Mouse (Mus musculus): ENCODE measurements around the gene Myt1l. TPM values are rescaled to one million over a fixed set of nuclear protein-coding genes. Genes with fewer than 3 reads are reported as not detected.

Gene Myt1l
- total RNA-seq, 2 experiments from 2014 or later, result 218 to 245 TPM

DNA sequence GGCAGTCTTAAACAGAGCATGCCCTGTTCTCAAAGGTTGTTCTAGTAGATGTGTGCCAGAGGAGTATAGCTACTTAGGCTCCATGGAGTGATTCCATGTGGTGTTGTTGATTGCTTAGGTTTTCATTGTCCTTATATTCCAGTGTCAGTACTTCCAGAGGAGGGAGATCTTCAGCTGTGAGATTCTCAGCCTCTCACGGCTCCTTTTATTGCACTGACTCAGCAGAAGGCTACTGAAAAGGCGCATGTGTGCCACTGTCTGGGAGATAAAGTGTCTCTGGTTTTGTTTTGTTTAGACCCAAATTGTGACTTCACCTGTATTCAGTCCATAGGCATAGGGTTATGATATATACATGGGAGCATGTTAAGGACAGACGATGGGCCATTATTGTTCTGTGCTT, 28.2 kb downstream of the Myt1l start:
- intact Hi-C loops (cut with DNase I), result loop anchor here (2.0 to 10.0 kb wide), 2 partner anchors 22 to 782 kb away; no protein-coding TSS in a partner anchor
- peak; percentile 52 to 66 for DNase-seq (ENCODE audit: low spot score in 2 of 2)

DNA sequence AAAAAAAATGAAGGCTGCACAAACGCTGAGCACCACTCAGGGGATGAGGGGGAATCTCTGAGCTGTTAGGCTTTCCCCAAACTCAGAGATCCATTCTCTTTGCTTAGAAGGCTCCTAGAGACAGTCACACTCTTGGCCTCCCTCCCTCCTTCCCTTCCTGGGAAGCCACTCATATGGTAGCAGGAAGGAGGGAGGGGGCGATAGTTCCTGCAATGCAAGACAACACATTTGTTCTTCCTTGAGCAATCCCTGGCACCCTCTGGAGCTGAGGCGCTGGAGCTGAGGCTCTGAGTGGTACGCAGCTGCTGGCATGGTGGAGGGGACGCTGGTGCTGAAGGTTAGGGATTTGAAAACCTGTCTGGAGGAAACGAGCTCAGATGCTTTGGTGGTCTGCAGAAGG, 28.7 kb downstream of the Myt1l start:
- intact Hi-C loops (cut with DNase I), result loop anchor here (2.0 to 10.0 kb wide), 2 partner anchors 22 to 782 kb away; no protein-coding TSS in a partner anchor
- DNase-seq (ENCODE audit: low spot score in 2 of 2), result peak in 1 of 2 experiments; percentile 91

DNA sequence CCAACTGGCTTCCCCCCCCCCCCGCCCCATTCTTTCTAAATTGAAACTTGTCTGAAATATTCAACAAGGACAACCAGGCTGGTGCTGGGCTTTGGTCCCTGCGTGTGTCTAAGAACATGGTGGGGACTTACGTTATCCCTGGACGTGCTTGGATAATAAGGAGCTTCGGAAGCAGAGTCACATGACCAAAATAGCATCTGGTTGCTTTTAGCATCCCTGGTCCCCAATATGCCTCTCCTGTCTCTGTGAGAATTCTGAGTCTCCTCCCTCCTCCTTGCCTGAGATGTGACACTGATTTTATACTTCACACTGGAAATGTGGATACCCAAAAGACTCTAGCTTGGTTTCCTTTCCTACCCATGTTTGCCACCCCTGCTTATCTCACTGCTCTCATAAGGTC, 31.6 kb downstream of the Myt1l start:
- intact Hi-C loops (cut with DNase I), result loop anchor here (10.0 kb wide), 1 partner anchor 785 kb away; no protein-coding TSS in a partner anchor
- peak in 1 of 2 experiments; percentile 55 for DNase-seq (ENCODE audit: low spot score in 2 of 2)

DNA sequence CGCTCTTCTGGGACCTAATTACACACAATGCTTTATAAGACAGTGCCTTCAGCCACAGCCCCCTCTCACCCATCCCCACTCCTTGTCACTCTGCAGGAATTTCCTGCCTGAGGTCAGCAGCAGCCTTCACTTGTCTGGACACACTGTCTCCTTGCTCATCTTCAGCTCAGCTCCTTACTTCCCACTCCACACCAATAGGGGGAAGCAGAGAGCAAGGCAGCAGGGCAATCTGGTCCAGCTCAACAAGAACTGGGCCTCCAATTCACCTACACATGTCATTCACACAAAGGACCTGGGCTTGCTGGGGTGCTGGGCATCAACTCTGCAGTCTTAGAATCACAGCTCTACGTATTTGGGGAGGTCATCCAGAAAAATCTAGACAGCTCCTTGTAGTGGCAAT, 33.0 kb downstream of the Myt1l start:
- intact Hi-C loops (cut with DNase I), result no loop called here
- peak in 1 of 2 experiments; percentile 48 for DNase-seq (ENCODE audit: low spot score in 2 of 2)

DNA sequence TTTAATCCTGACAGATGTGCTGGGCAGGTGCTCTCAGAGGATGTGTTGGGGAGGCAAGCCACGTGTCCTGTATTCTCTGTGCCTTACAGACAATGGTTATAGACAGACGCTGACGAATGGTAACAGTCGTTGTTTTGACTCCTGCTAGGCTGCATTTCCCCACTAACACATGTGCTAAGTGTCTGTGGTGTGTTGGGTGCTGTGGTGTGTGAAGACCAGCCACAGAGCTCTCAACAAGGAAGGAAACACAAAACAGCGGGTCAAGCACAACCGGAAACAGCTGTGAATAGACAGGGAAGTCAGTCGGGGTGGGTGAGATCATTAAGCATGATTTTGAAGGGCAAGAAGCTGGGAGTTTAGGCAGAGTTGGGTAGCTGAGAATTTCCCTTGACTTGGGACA, 41.1 kb downstream of the Myt1l start:
- intact Hi-C loops (cut with DNase I), result no loop called here
- DNase-seq (ENCODE audit: low spot score in 2 of 2), result no peak

DNA sequence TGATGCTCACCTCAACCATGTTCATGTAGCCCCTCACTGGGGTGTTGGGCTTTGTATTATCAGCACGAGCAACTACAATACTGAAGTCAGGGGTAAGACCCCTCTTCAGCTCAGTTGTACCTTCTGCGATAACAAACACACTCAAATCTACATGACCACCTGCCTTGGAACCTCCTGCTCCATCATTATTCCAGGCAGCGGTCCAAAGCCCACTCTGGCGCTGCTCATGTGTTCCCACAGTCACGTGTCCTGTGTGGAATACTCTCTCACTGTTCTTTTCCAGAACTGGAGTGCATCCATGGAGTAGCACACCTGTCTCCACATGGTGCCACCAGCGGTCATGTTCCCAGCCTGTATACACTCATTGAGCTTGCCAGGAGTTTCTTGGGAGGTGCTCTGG, 42.2 kb downstream of the Myt1l start:
- intact Hi-C loops (cut with DNase I), result no loop called here
- DNase-seq (ENCODE audit: low spot score in 2 of 2), result no peak

DNA sequence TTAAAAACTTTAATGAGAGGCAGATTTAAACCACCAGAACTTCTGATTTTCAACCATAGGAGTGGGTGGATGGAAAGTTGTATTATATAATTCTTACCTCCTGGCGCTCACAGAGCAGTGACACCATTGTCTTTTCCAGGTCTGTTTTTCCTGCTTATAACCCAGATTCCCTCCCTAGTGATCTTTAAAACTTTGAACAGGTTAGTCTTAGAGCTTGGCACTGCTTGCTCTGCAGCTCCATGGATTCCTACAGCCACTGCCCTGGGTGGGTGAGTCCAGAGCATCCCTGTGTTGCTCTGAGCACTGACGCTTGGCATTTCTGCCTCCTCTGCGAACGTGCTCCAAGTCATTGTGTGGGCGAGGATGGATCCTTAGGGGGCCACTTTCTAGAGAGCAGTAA, 43.4 kb downstream of the Myt1l start:
- intact Hi-C loops (cut with DNase I), result no loop called here
- peak in 1 of 2 experiments; percentile 47 for DNase-seq (ENCODE audit: low spot score in 2 of 2)

DNA sequence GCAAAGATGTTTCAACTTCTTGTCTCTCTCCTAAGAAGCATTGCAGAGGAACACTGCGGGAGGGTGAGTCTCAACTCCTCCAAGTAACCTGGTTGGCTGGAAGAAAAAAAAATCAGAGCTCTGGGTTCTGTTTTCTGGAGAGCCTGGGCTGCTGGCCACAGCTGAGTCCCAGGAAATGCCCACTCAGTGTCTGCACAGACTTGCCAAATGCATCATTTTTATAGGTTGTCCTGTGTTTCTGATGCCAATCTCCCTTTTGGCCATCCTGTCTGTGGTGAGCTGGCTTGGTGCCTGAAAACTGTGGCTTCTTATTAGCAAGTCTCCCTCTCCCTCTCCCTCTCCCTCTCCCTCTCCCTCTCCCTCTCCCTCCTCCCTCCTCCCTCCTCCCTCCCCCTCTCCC, 65.6 kb downstream of the Myt1l start:
- DNase-seq (ENCODE audit: low spot score in 2 of 2), result peak in 1 of 2 experiments; percentile 88
- intact Hi-C loops (cut with DNase I), result no loop called here

DNA sequence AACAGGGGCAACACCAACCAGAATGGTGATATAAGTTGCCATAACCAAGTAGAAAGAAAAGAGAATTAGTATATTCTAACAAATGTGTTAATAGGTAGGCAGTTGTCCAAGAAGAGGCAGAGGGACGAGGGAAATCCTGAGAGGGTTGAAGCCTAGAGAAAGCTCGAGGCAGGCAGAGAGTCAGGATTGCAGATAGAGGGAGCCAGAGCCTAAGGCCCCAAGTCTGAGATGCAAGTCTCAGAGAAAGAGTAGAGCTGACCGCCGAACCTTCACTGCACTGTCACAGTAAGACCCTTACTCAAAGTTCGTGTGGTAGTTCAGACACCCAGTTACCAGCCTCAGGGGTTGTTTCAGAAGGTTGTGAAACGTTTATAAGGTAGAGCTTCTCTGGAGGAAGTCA, 71.7 kb downstream of the Myt1l start:
- peak in 1 of 2 experiments; percentile 48 for DNase-seq (ENCODE audit: low spot score in 2 of 2)
- intact Hi-C loops (cut with DNase I), result loop anchor here (5.0 kb wide), 1 partner anchor 282 kb away; no protein-coding TSS in a partner anchor

DNA sequence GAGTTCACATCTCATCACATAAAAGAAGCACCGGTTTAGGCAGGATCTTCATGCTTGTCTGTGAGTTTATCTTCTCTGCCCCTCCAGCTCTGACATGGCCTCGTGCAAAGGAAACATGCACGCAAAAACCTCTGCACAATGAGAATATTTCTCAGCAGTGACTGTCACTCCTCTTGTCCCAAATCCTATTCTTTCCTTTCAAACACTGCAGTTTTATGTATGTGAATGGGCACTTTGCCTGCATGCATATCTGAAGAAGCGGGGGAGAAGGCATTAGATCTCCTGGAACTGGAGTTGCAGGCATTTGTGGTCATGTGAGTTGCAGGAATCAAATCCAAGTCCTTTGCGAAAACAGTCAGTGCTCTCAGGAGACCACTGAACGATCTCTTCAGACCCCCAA, 73.0 kb downstream of the Myt1l start:
- intact Hi-C loops (cut with DNase I), result loop anchor here (5.0 kb wide), 1 partner anchor 281 kb away; no protein-coding TSS in a partner anchor
- peak in 1 of 2 experiments; percentile 55 for DNase-seq (ENCODE audit: low spot score in 2 of 2)

DNA sequence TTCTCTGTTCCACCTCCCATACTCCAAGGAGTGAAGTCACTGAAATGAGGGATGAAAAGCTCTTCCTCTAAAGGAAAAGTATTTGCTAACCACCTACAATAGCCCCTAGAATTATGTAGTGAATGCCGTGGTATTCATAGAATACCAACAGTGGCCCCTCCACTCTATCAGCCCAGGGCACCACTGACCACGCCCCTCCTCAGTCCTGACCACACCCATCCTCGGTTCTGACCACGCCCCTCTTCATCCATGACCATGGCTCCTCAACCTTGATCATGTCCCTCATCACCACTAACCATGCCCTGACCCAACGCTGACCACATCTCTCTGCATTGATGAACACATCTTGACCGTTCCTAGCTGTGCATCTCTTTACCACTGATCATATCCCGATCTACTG, 76.5 kb downstream of the Myt1l start:
- DNase-seq (ENCODE audit: low spot score in 2 of 2), result no peak
- intact Hi-C loops (cut with DNase I), result loop anchor here (5.0 kb wide), 1 partner anchor 278 kb away; no protein-coding TSS in a partner anchor

DNA sequence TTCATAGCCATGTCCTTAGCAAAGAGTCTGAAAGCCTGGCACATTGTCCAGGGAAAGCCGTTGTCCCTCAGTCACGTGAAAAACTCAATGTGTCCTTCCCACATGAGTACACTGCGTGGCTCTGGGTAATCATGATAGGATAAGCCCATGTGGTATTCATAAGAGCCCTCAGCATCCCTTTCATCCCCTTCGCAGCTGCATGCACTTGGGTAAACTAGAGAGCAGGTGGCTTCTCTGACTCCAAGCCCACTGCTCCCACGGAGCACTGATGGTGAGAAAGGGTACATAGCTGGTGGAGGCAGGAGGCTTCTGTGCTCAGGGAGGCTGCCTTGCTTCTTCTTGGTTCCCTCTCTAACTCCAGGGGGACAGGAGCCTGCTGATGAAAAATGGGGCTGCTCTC, 76.9 kb downstream of the Myt1l start:
- DNase-seq (ENCODE audit: low spot score in 2 of 2), result peak in 1 of 2 experiments; percentile 39
- intact Hi-C loops (cut with DNase I), result no loop called here

DNA sequence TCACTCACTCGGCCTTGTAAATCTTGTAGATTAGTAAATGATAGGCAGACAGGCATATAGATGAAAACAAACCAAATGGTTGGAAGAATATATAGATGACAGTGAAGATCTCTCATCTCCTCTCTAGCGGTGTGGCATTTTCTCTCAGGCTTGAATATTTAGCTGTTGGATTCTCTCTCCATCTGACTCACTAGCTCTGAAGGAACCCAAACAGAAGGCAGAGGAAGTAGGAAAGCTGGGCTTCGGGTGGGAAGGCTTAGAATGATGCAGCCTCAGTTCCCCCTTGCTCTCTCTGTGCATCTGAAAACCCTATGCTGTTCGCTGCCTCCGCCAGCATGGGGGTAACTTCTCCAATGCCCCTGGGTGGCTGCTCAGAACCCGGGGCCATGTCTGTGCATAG, 78.0 kb downstream of the Myt1l start:
- DNase-seq (ENCODE audit: low spot score in 2 of 2), result peak in 1 of 2 experiments; percentile 79
- intact Hi-C loops (cut with DNase I), result no loop called here

DNA sequence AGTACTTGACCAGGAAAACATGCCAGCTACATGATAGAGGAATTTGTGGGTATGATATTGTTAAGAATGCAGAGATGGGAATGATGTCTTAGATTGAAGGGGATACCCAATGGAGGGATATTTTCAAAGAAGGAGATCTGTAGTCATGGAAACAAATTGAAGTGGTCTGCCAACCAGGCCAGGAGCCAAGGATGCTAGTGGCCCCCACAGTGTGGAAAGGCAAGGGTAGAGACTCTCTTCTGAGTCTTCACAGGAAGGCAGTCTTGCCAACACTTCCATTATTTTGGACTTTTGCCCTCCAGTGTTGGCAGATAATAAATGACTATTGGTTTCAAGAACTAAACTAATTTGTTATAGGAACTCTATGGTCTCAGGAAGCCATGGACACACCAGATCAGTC, 89.6 kb downstream of the Myt1l start:
- no peak for DNase-seq (ENCODE audit: low spot score in 2 of 2)
- intact Hi-C loops (cut with DNase I), result no loop called here

DNA sequence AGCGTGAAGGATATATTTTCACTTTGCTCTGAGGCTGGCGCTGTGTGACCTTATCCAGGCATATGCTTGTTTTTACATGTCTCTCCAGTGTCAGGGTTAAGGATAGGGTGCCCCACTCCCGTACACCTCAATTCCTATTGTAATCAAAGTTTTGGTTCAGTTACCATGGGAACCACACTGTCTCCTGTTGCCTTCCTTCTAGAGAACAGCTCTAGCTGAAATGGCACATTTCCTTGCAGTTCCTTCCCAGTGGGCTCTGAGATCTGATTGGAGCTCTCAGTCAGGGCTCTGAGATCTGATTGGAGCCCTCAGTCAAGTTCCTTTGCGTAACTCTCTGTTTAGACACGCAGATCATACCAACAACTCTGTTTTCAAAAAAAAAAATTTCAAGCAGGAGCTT, 93.3 kb downstream of the Myt1l start:
- intact Hi-C loops (cut with DNase I), result no loop called here
- DNase-seq (ENCODE audit: low spot score in 2 of 2), result no peak

DNA sequence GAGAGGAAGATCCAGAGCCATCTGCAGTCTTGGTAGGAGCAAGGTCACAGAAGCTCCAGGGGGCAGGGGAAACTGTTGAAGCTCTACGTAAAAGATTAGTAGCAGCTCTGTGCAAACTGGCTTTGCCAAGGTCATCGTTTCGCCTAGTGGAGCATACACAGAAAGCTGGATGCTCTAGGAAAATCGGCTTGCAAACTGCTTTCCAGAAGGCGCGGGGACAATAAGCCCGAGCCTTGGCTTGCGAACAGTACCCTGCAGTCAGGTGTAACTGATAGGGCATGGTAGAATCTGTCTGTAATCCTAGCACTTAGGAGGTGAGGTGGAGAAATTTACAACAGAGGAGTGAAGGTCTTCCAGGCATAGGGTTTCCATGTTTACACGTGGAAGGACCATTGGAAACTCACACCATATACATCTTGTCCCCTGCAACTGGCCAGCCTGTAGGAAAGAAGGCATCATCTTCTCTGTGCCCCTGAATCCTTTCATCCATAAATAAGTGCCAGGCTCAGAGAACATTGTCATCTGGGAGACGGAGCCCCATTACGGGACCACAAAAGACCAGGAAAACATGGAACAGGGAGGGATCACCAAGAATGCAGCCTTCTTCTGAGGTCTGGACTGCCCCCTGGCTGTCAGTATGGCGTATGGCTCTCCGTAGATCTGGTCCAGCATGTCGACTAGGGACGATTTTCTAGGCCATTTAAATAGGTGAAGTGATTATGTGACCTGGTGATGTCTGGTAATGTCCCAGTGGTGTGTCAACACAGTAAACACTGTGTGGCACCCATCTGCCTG, 100.0 kb downstream of the Myt1l start:
- intact Hi-C loops (cut with DNase I), result no loop called here
- DNase-seq (ENCODE audit: low spot score in 2 of 2), result no peak

DNA sequence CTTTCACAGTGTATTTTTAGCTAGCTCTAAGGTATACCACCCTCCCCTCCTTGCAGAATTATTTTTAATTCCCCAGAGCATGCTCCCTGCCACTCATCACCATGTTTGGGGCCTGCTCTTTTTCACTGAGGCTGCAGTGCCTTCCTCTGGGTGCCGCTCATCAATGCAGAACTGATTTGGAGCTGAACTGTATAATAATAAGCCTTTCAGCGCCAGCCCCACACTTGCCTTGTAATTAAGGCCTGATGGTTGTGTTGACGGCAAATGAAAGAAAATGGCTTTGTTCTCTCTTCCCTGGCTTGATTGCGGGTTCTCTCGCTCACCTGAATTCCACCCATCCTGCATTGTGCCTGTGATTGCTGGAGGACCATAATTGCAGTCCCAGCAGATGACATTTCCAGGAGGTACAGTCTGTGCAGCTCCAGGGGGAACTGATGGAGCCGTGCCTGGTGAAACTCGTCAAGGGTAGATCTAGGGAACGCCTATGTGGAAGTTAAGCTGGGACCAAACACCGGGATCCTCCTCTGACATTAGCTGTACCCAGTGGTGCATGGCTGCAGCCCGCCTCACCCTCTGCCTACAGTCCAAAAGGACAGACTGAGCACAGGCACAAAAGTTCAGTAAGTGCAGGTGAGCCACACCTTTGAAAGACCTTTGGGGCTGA, 101.8 kb downstream of the Myt1l start:
- intact Hi-C loops (cut with DNase I), result loop anchor here (2.0 kb wide), 1 partner anchor 91 kb away; no protein-coding TSS in a partner anchor
- peak; percentile 52 to 65 for DNase-seq (ENCODE audit: low spot score in 2 of 2)

DNA sequence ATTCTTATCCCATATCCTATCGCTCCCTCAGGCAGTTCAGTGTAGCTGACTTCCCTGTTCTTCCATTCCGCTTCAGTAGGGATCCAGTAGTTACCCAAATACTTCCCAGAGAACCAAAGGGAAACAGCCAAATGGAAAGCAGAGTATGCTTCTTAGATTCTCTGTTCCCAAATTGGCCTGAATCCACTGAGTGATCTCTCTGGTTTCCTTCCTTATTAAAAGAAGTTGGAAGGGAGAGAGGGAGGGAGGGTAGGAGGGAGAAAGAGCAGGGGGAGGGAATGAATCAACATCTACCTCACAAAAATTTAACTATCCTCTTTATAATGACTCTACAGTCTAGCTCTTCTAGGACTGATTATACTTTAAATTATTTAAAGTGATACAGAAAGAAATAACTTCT, 106.3 kb downstream of the Myt1l start:
- peak in 1 of 2 experiments; percentile 51 for DNase-seq (ENCODE audit: low spot score in 2 of 2)
- intact Hi-C loops (cut with DNase I), result no loop called here

DNA sequence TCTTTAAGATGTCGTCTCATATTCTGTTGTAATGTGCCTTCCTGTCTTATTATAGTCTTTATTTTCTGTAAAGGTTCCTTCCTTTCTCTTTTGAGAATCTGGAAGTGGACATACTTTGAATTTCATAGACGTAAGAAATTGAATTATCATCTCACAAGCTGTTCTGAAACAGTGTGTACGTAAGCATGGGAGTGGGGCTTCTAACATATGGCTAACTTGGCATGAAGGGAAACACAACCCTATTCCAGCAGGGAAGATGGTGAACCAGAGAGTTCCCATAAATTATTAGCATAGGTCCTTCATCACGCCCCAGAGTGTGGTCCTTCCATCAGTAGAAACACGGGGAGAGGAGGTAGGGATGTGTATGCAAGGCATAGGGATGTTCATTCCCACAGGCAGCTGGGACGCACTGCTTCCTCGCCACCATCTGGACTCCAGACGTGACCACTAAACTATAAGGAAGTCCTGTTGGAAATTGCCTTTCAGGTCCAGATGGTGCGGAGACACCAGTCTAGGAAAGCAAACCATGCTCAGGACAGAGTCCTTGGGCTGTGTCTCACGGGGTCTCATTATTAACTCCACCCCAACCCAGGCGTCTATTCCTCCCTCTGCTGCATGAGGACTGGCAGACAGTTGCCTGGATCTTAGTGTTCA, 111.5 kb downstream of the Myt1l start:
- peak in 1 of 2 experiments; percentile 56 for DNase-seq (ENCODE audit: low spot score in 2 of 2)
- intact Hi-C loops (cut with DNase I), result no loop called here

DNA sequence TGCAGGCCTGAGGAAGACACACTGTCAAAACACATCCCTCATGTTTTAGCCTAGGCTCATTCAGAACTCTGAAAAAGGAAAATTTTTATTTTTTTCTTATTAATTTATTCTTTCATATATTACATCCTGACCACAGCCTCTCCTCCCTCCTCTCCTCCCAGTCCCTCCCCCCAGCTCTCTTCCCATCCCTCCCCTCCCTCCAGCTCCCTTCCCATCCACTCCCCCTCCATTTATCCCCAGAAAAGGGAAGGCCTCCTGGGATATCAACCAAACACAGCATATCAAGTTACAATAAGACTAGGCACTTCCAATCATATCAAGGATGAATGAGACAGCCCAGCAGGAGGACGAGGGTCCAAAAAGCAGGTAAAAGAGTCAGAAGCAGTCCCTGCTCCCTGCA, 112.0 kb downstream of the Myt1l start:
- no peak for DNase-seq (ENCODE audit: low spot score in 2 of 2)
- intact Hi-C loops (cut with DNase I), result no loop called here
